Mouse (Mus musculus) urinary bladder, postnatal 36 days (tissue): ENCODE measurements around the gene Usp34.
"Not testable (repeated sequence)": the region's sequence is repeated elsewhere in the genome, so short reads cannot be mapped to it uniquely, and the experiment has no call there.

Source experiments
- DNase-seq, 2 experiments: peaks; one replicate each; pipeline ENCODE4 v3.0.0; 2022; ENCODE audit warnings: low spot score in 2 of 2, mixed read lengths in 1 of 2

The Usp34 gene

DNA sequence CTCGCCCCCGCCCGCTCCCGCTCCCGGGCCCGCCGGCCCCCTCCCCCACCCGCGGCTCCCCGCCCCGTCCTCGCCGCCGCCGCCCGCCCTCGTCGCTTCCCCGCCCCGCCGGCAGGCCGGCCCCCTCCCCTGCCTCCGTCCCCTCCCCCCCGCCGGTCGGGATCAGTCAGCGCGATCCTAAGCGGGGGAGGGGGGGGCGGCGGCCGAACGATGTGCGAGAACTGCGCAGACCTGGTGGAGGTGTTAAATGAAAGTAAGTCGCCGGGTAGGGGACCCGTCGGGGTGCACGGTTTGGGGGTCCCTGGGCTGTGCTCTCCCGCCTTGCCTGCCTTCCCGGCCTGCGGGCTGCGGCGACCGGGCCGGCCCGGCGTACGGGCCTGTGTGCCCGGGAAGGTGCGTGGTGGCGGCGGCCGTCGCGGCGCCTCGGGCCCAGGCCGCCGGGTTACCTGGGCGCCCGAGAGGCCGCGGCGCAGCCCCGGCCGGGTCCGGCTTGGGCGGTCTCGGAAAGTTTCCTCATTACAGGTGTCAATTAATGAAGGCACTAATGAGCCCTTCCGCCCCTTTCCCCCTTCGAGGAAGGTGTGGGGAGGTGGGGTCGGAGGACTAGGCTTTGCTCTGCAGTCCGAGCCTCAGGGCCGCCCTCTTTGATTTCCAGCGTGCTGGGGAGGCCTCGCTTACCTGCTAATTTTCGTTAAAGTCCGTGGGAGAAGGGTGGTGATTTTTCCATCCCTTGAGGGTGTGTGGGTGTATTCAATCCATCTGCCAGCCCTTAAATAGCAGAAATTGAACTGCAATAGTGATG is at the start of gene Usp34:
Usp34 (plus strand) TSS at position 132 of the 802 bp plus-strand sequence.
- DNase-seq, result peak; percentile 30 to 64

- no peak for DNase-seq
Observed at GRCm38 (mm10) chr11:23259073-23259472, 47.6 kb upstream of the Usp34 start.

GRCm38 (mm10) chr11:23259481-23259880 is 47.2 kb upstream of the Usp34 start:
- DNase-seq, result no peak

GRCm38 (mm10) chr11:23260186-23260585 is 46.5 kb upstream of the Usp34 start:
- DNase-seq, result no peak

DNA sequence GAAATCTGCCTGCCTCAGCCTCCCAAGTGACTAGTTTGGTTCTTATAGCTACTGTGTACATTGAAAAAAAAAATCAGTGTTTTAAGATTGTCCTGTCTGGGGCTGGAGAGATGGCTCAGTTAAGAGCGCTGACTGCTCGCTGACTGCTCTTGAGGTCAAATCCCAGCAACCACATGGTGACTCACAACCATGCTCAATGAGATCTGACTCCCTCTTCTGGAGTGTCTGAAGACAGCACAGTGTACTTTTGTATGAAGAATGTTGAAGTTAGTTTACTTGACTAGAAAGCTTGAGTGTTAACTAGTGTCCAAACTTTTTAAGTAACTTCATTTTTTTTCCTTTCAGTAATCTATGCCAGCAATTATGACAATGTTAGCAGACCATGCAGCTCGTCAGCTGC is 45.2 kb upstream of the Usp34 start:
- no peak for DNase-seq

GRCm38 (mm10) chr11:23264949-23265348 is 41.7 kb upstream of the Usp34 start:
- DNase-seq, result no peak

DNA sequence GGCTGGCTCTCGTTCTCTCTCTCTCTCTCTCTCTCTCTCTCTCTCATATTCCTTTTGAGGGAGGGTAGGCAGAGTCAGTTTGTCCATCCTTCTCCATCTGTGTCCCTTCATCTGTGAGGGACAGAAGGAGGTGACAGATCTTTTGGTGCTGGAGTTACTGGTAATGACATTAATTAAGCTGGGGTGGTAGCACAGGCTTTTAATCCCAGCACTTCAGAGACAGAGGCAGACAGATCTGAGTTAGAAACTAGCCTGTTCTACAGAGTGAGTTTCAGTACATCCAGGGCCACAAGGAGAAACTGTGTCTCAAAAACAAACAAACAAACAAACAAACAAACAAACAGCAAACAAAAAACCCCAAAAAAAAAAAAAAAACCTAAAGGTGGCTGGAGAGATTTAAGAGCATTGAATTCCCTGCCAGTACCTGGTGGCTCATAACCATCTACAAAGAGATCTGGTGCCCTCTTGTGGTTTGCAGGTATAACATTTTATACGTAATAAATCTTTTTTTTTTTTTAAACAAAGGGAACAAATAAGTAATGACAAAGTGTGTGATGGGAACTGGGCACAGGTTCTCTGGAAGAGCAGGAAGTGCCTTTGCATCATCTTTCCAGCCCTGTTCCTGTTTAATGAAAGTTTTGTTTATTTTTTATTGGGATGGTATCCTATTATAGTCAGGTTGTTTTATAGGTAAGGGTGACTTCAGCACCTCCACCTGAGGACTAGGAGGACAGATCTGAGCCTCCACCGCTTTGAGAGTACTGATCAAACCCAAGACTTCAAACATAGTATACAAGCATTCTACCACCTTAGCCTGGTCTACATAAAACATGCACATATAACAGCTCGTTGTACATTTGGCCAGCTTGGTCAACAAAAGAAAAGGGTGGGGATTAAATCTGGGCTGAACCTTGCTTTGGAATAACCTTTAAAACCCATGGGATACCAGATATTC is 34.6 kb upstream of the Usp34 start:
- no peak for DNase-seq

DNA sequence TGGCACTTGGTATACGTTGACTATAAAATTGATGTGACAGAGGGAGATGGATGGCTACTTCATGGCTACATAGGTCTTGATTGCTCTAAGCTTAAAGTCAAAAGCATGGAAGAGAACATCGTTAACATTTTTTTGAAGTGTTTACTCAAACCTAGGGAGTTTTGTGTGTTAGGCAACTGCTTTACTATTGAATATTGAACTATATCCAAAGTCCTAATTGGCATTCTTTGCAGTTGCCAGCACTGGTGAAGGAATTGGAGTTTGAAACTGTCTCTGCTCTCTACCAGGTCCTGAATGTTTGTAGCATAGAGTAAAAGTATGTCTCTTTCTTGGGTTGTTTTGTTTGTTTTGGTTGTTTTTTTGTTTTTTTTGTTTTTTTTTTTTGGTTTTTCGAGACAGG is 30.9 kb upstream of the Usp34 start:
- no peak for DNase-seq

DNA sequence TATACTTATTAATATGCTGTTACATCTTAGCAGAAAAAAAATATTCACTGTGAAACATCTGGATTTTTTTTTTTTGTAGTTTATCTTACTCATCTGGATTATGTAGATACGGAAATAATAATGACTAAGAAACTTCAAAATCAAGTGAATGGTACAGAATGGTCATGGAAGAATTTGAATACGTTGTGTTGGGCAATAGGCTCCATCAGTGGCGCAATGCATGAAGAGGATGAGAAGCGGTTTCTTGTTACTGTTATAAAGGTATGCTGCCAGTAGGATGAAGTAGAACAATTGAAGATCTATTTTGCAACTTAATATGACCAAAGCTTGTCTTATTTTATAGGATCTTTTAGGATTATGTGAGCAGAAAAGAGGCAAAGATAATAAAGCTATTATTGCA is 22.2 kb upstream of the Usp34 start:
- DNase-seq, result no peak

DNA sequence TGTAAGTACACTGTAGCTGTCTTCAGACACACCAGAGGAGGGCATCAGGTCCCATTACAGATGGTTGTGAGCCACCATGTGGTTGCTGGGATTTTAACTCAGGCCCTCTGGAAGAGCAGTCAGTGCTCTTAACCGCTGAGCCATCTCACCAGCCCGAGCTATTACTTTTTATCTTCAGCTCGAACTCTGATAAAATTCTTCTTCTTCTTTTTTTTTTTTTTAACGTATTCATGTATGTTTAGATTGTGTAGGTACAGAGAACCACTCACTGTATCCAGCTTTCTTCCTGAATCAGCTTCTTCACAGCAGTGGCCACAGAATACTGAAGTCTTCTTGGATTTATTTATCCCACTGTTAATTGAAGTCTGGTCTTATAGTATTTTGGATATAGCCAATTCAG is 17.8 kb upstream of the Usp34 start:
- DNase-seq, result not testable (repeated sequence)

- no peak for DNase-seq
Observed at GRCm38 (mm10) chr11:23297379-23297778, 9.3 kb upstream of the Usp34 start.

DNA sequence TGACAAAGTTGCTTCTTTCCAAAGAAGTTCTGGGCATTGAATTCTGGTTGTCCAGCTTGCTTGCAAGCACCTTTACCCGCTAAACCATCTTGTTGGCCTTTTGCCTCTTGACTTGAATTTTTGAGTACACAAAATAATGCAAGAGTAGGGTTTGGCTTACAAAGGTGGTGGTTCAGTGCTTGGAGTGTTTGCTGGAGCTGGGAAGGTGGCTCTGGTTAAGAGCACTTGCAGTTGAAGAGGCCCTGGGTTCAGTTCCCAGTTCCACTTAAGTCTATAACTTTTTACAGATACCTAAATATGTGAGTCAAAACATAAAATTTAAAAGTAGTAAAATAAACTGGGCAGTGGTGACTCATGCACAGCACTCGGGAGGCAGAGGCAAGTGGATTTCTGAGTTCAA is 8.4 kb upstream of the Usp34 start:
- no peak for DNase-seq

DNA sequence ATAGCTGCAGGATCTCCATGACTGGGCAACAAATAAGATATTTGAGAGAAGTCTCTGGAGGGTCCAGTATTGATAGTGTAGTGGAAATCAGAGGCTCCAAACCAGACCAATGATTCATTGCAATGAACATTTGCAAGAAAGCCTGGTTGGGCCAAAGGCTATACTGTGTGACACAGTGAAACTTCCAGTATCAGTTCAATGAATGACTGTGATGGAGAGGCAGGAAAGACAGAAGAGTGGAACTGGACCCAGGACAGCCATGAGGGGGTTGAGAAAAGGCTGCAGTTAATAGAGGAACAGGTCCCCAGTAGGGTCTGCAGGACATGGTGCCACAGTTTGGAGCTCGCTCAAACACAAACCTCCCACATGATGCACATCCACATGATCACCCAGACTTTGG is 6.8 kb upstream of the Usp34 start:
- no peak for DNase-seq

GRCm38 (mm10) chr11:23303126-23303525 is 3.6 kb upstream of the Usp34 start:
- no peak for DNase-seq

GRCm38 (mm10) chr11:23305101-23305672 is 1.5 kb upstream of the Usp34 start:
- DNase-seq, result not testable (repeated sequence)

- DNase-seq, result peak; percentile 91 to 96
Observed at GRCm38 (mm10) chr11:23305673-23306608, 754 bp upstream of the Usp34 start.

DNA sequence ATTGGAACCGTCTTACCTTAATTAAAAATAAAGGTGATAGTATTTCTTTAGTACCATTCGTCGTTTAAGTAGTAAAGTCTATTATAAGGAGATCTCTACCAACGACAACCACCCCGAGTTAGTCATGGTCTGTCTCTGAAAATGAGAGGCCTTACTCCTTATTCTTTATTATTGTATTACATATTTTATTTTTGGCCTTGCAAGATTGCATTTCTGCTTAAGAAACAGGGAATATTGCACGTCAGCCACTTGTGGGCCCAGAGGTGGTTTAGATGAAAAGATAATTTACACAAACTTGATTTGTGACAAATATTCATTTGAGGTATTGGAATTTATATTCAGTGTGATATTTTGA is 848 bp downstream of the Usp34 start:
- DNase-seq, result no peak

DNA sequence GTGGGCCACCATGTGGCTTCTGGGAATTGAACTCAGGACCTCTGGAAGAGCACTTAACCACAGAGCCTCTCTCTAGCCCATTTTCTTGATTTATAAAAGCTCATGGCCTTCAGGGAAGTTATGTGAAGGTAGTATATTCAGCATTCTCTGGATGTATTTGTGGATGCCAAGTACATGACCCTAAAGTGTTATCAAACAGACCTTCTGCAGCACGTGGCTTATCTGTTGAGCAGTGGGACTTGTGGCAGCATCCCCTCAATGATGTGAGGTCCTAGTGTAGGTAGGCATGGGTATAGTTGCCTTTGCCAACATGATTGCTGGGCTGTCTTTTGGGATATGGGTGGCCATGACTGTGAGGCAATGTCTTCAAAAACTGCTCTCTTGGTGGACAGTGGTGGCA is 6.8 kb downstream of the Usp34 start:
- DNase-seq, result no peak

- DNase-seq, result no peak
Observed at GRCm38 (mm10) chr11:23329413-23329812, 22.7 kb downstream of the Usp34 start.

- no peak for DNase-seq
Observed at GRCm38 (mm10) chr11:23332136-23332535, 25.4 kb downstream of the Usp34 start.

DNA sequence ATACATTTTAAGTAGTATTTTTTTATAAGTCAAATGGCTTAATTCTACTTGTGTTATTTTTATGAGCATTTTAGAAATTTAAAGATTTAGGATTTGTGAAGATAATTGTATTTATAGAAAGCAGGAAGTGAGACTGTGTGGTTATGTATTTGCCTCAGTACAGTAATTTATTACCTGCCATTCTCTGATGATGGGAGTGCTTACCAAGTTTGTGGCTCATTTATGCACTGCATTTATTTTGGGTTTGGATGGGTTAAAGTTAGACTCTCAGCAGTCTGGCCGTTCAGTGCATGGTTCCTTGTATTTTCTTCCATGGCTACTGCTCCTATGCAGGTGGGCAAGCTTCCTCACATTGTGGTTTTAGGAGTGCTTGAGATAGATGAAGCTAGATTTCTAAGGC is 28.5 kb downstream of the Usp34 start:
- no peak for DNase-seq
